Mouse (Mus musculus): ENCODE data around the gene Prep. TPM values are rescaled to one million over a fixed set of nuclear protein-coding genes. Genes with fewer than 3 reads are reported as not detected.

The Prep gene
- polyA plus RNA-seq, 1 experiment: 7.0 TPM

DNA sequence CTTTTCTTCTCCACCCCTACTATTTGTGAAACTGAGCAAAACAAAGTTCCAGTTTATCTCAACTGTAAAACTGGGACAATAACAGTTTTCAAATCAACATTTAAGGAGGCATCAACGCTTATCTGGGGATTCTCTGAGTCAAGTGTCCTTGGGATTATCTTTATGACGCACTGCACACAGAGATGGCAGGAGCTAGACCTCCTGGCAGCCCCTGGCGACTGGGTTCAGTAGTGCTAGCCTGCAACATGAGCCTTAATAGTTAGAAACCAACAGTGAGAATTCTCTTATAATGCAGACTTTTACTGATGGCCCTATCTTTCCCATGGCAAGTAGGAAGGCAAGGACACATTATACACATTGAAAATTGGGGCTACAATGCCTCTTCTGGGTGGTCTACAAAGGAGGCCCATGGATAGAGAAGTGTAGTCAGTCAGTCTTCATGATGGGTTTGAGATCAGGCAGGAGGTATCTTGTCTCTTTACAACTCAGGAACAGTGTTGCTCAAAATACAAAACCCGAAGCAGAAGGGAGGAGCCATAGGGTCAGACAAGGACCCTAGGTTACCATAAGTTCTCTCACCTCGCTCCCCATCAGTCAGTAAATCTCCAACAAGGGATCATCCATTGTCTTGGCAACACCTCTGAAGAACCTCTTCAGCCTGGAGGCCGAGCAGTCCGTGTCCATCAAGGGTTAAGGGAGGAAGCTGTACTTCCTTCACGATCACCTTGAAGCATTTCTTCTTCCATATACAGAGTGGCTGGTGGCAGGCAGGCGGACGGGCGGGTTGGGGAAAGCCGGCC, 672 bp upstream of the Prep start:
- Histone ChIP-seq H3K4me1 (ENCODE audit: control insufficient read depth, insufficient read depth, low read length) (peaks cover 11% of the 10 kb centered on the region; the same call in 1 of the 2 replicates), H3K27me3 (replicated peaks; ENCODE audit: control insufficient read depth, insufficient read depth, low read length) (no peaks in the 10 kb centered on the region), H3K27ac (ENCODE audit: insufficient read depth, low read depth, low read length) (peak overlapping the region; percentile 5), H3K4me3 (ENCODE audit: insufficient read depth, low read depth, low read length) (peak overlapping the region; percentile 56), H3K36me3 (ENCODE audit: control insufficient read depth, insufficient read depth, low read length) (no peaks in the 10 kb centered on the region)
- no peak for DNase-seq
- no peak for TF ChIP-seq CTCF (conservative IDR thresholded peaks at IDR 0.05; ENCODE audit: insufficient read depth, insufficient read length, low read depth, low read length)
- TF ChIP-seq POLR2A (IDR thresholded peaks at IDR 0.05; ENCODE audit: low read depth, low read length): no peak
- WGBS: 16% methylated on average over 12 of the region's 12 CpGs

DNA sequence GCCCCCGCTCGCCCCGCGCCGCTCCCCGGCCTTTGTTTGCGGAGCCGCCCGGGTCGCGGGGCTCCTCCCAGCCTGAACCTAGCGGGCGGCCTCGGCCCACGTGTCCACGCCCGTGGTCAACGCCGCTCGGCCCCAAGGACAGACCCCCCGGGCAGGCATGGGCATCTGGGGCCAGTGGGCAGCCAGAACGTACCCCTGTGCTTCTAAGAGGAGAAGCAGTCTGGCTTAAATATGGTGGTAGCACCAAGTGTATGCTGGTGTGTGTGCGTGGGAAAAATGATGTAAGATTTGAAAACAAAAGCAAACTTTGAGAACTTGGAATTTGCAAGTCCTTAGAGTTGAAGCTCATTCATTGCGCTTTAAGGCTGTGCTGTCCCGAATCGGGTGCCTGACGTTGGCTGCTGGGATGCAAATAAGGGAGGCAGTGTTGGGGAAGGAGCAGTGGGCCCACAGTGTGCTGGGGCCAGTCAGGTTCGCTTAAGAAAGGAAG, 478 bp downstream of the Prep start:
- TF ChIP-seq CTCF (conservative IDR thresholded peaks at IDR 0.05; ENCODE audit: insufficient read depth, insufficient read length, low read depth, low read length): no peak
- TF ChIP-seq POLR2A (IDR thresholded peaks at IDR 0.05; ENCODE audit: low read depth, low read length): no peak
- under 1% methylated on average over 28 of the region's 28 CpGs for WGBS
- Histone ChIP-seq H3K36me3 (ENCODE audit: control insufficient read depth, insufficient read depth, low read length) (no peaks in the 10 kb centered on the region), H3K27me3 (replicated peaks; ENCODE audit: control insufficient read depth, insufficient read depth, low read length) (no peaks in the 10 kb centered on the region), H3K27ac (ENCODE audit: insufficient read depth, low read depth, low read length) (peak overlapping the region; percentile 48; the same call in 1 of the 2 replicates), H3K4me3 (ENCODE audit: insufficient read depth, low read depth, low read length) (peak overlapping the region; percentile 97), H3K4me1 (ENCODE audit: control insufficient read depth, insufficient read depth, low read length) (peaks cover 11% of the 10 kb centered on the region; the same call in 1 of the 2 replicates)
- peak; percentile 24 for DNase-seq

GRCm38 (mm10) chr10:45069557-45069956, 2.6 kb downstream of the Prep start:
- Histone ChIP-seq H3K4me3 (ENCODE audit: insufficient read depth, low read depth, low read length) (no peak overlapping the region), H3K27me3 (replicated peaks; ENCODE audit: control insufficient read depth, insufficient read depth, low read length) (no peaks in the 10 kb centered on the region), H3K27ac (ENCODE audit: insufficient read depth, low read depth, low read length) (no peak overlapping the region), H3K36me3 (ENCODE audit: control insufficient read depth, insufficient read depth, low read length) (no peaks in the 10 kb centered on the region), H3K4me1 (ENCODE audit: control insufficient read depth, insufficient read depth, low read length) (peaks cover 11% of the 10 kb centered on the region; the same call in 1 of the 2 replicates)
- TF ChIP-seq POLR2A (IDR thresholded peaks at IDR 0.05; ENCODE audit: low read depth, low read length): no peak
- TF ChIP-seq CTCF (conservative IDR thresholded peaks at IDR 0.05; ENCODE audit: insufficient read depth, insufficient read length, low read depth, low read length): no peak
- WGBS: 70% methylated on average over 6 of the region's 6 CpGs
- DNase-seq: no peak

DNA sequence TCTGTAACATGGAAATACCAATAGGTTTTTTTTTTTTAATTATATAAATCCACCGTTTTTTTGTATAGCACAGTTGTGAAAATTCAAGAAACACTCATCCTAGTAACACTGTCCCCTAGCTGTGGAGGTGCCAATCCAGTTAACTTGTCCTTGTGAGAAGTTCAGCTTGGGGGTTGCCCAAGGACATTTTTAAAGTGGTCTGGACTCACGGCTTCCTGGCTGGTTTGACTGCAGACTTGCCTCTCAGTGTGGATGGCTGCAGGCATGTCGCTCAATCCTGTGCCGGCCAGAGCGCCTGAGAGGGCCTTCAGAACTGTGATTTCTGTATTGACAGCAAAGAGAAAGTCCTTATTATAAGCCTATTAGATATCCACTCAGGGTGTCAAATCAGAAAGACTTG, 3.4 kb downstream of the Prep start:
- no peak for DNase-seq
- Histone ChIP-seq H3K27me3 (replicated peaks; ENCODE audit: control insufficient read depth, insufficient read depth, low read length) (no peaks in the 10 kb centered on the region), H3K4me1 (ENCODE audit: control insufficient read depth, insufficient read depth, low read length) (peaks cover 11% of the 10 kb centered on the region; the same call in 1 of the 2 replicates), H3K4me3 (ENCODE audit: insufficient read depth, low read depth, low read length) (no peak overlapping the region), H3K36me3 (ENCODE audit: control insufficient read depth, insufficient read depth, low read length) (no peaks in the 10 kb centered on the region), H3K27ac (ENCODE audit: insufficient read depth, low read depth, low read length) (no peak overlapping the region)
- TF ChIP-seq POLR2A (IDR thresholded peaks at IDR 0.05; ENCODE audit: low read depth, low read length): no peak
- no peak for TF ChIP-seq CTCF (conservative IDR thresholded peaks at IDR 0.05; ENCODE audit: insufficient read depth, insufficient read length, low read depth, low read length)
- 70% methylated on average over 5 of the region's 5 CpGs for WGBS

GRCm38 (mm10) chr10:45070929-45071813, 4.2 kb downstream of the Prep start:
- TF ChIP-seq POLR2A (IDR thresholded peaks at IDR 0.05; ENCODE audit: low read depth, low read length) (no peak), CTCF (conservative IDR thresholded peaks at IDR 0.05; ENCODE audit: insufficient read depth, insufficient read length, low read depth, low read length) (no peak)
- H3K27ac ChIP-seq (ENCODE audit: insufficient read depth, low read depth, low read length): 0 out of 2 replicates have a peak overlapping the region, but pooled peaks have one; percentile 16
- H3K27me3 ChIP-seq (replicated peaks; ENCODE audit: control insufficient read depth, insufficient read depth, low read length): no peaks in the 10 kb centered on the region
- 66% methylated on average over 13 of the region's 13 CpGs for WGBS
- peaks cover 11% of the 10 kb centered on the region; the same call in 1 of the 2 replicates for H3K4me1 ChIP-seq (ENCODE audit: control insufficient read depth, insufficient read depth, low read length)
- H3K4me3 ChIP-seq (ENCODE audit: insufficient read depth, low read depth, low read length): no peak overlapping the region
- no peaks in the 10 kb centered on the region for H3K36me3 ChIP-seq (ENCODE audit: control insufficient read depth, insufficient read depth, low read length)
- DNase-seq: peak; percentile 66

DNA sequence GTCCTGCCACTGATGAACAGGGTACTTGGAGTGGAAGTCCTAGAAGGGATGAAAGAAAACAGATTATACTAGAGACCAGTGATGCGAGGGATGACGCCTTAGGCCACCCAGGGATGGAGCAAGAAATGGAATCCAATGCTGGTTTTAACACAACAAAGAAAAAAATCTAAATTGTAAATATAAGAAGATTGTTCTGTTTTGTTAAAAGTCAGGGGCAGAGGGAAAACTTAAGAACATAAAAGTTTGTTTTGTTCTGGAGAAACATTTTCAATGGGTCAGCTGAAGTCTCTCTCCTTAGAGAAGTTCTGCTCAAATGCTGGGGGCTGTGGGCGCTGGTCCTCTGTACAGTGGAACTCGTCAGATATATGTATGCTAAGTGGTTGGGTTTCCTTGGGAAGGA, 5.3 kb downstream of the Prep start:
- no peak for DNase-seq
- H3K4me3 ChIP-seq (ENCODE audit: insufficient read depth, low read depth, low read length): no peak overlapping the region
- H3K27me3 ChIP-seq (replicated peaks; ENCODE audit: control insufficient read depth, insufficient read depth, low read length): no peaks in the 10 kb centered on the region
- no peak overlapping the region for H3K27ac ChIP-seq (ENCODE audit: insufficient read depth, low read depth, low read length)
- 94% methylated on average over 4 of the region's 4 CpGs for WGBS
- TF ChIP-seq CTCF (conservative IDR thresholded peaks at IDR 0.05; ENCODE audit: insufficient read depth, insufficient read length, low read depth, low read length): no peak
- TF ChIP-seq POLR2A (IDR thresholded peaks at IDR 0.05; ENCODE audit: low read depth, low read length): no peak
- no peaks in the 10 kb centered on the region for H3K36me3 ChIP-seq (ENCODE audit: control insufficient read depth, insufficient read depth, low read length)
- peaks cover 11% of the 10 kb centered on the region; the same call in 1 of the 2 replicates for H3K4me1 ChIP-seq (ENCODE audit: control insufficient read depth, insufficient read depth, low read length)
